Mouse (Mus musculus) limb, embryonic 14.5 days (tissue): ENCODE results near the gene Tpp1. TPM values are rescaled to one million over a fixed set of nuclear protein-coding genes. Genes with fewer than 3 reads are reported as not detected.

Experiments
- ATAC-seq: fragments of 200-750 bp; cut with Nextera tagmentation; 2 replicates; pipeline ENCODE4 v1.8.0; 2017; ENCODE audit warnings: low read depth, moderate number of reproducible peaks, moderate TSS enrichment; ENCODE audit not compliant: low FRiP score
- DNase-seq: peaks from one replicate; pipeline ENCODE4 v3.0.0-alpha.2; 2015; ENCODE audit warnings: low spot score
- H3K27ac ChIP-seq: fragments of 300-500 bp; sonication (generic); replicated peaks from 2 replicates; pipeline ENCODE4 v1.5.1; 2014; ENCODE audit warnings: low read depth, mild to moderate bottlenecking, low read length, moderate library complexity, mixed read lengths
- H3K27me3 ChIP-seq: fragments of 300-500 bp; sonication (generic); 2 replicates; pipeline ENCODE4 v1.6.1; 2014; ENCODE audit warnings: low read length, mixed read lengths; ENCODE audit not compliant: control insufficient read depth, insufficient read depth
- H3K36me3 ChIP-seq: fragments of 300-500 bp; sonication (generic); 2 replicates; pipeline ENCODE4 v1.6.1; 2014; ENCODE audit warnings: mild to moderate bottlenecking, low read length, moderate library complexity, mixed read lengths; ENCODE audit not compliant: control insufficient read depth, insufficient read depth
- H3K4me1 ChIP-seq: fragments of 300-500 bp; sonication (generic); 2 replicates; pipeline ENCODE4 v1.6.1; 2014; ENCODE audit warnings: antibody characterized with exemption, low read length, mixed read lengths; ENCODE audit not compliant: control insufficient read depth, insufficient read depth
- H3K4me2 ChIP-seq: fragments of 300-500 bp; sonication (generic); replicated peaks from 2 replicates; pipeline ENCODE4 v1.6.1; 2014; ENCODE audit warnings: low read depth, mild to moderate bottlenecking, low read length, moderate library complexity; ENCODE audit not compliant: severe bottlenecking
- H3K4me3 ChIP-seq: fragments of 300-500 bp; sonication (generic); replicated peaks from 2 replicates; pipeline ENCODE4 v1.5.1; 2014; ENCODE audit warnings: low read length
- H3K9ac ChIP-seq: fragments of 300-500 bp; sonication (generic); 2 replicates; pipeline ENCODE4 v1.6.1; 2014; ENCODE audit warnings: mild to moderate bottlenecking, low read depth, low read length, moderate library complexity; ENCODE audit not compliant: severe bottlenecking
- H3K9me3 ChIP-seq: fragments of 300-500 bp; sonication (generic); 2 replicates; pipeline ENCODE4 v1.6.1; 2016; ENCODE audit warnings: low read length; ENCODE audit not compliant: control insufficient read depth
- POLR2A ChIP-seq: fragments of 200-500 bp; IDR thresholded peaks from 2 replicates; pipeline ENCODE4 v1.8.0; 2012; ENCODE audit warnings: inconsistent platforms, mild to moderate bottlenecking, moderate library complexity, borderline replicate concordance; ENCODE audit not compliant: insufficient read depth, insufficient read length; ENCODE audit errors: extremely low read depth
- WGBS: fragments of 180-500 bp; shearing (Covaris S2); extraction: QIAGEN DNeasy Blood & Tissue Kit; methylation state at CpG from one replicate; pipeline ENCODE4 v1.1.7; 2014; 5-methylcytosine and 5-hydroxymethylcytosine counted together
- polyA plus RNA-seq, 2 experiments: library from polyadenylated mRNA; depleted of rRNA in 1 of 2; stranded (reverse) in 1 of 2; unstranded in 1 of 2; fragments of >200 nt; fragmentation: Nextera tagmentation in 1 of 2; extraction: Ambion mirVana in 1 of 2; gene quantifications; 2 replicates each; pipeline versions ENCODE4 v1.2.1 to v1.2.3; 2012 to 2014

Gene Tpp1
- polyA plus RNA-seq (2012; rRNA removed): 58.5 and 79.8 TPM in 2 replicates
- 64.8 and 64.9 TPM in 2 replicates for polyA plus RNA-seq (2014; fragmentation: Nextera tagmentation; extraction: Ambion mirVana)

GRCm38 (mm10) chr7:105751491-105752433, at the start of gene Tpp1:
TSS of gene Tpp1 (minus strand) at chr7:105752235.
- Histone ChIP-seq H3K9me3 (no peaks in the 10 kb centered on the region), H3K9ac (peak within 1 kb of the TSS; percentile 61), H3K36me3 (peaks cover 50% of the 10 kb centered on the region), H3K27me3 (no peaks in the 10 kb centered on the region), H3K4me3 (peak within 1 kb of the TSS; percentile 51), H3K4me1 (peaks cover 5% of the 10 kb centered on the region; the same call in 1 of the 2 replicates), H3K4me2 (peak within 1 kb of the TSS; percentile 66), H3K27ac (no peak within 1 kb of the TSS; the same call in 1 of the 2 replicates)
- peak; percentile 94 for DNase-seq
- 22% methylated on average over 20 of the region's 20 CpGs for WGBS
- TF ChIP-seq POLR2A: no peak
- ATAC-seq: peak; percentile 95

- DNase-seq: no peak
- Histone ChIP-seq H3K4me3 (no peak overlapping the region), H3K27me3 (no peaks in the 10 kb centered on the region), H3K9me3 (no peaks in the 10 kb centered on the region), H3K27ac (no peak overlapping the region), H3K36me3 (no peaks in the 10 kb centered on the region), H3K4me2 (no peak overlapping the region), H3K4me1 (no peaks in the 10 kb centered on the region), H3K9ac (no peak overlapping the region)
- ATAC-seq: no peak
- TF ChIP-seq POLR2A: no peak
- 83% methylated on average over 3 of the region's 3 CpGs for WGBS
Measured at GRCm38 (mm10) chr7:105796972-105797371, 44.9 kb upstream of the Tpp1 start.

GRCm38 (mm10) chr7:105795759-105796366, 43.8 kb upstream of the Tpp1 start:
- H3K9me3 ChIP-seq: no peaks in the 10 kb centered on the region
- H3K27me3 ChIP-seq: no peaks in the 10 kb centered on the region
- no peak for TF ChIP-seq POLR2A
- no peak overlapping the region for H3K27ac ChIP-seq
- DNase-seq: no peak
- H3K4me1 ChIP-seq: no peaks in the 10 kb centered on the region
- no peak overlapping the region for H3K4me3 ChIP-seq
- WGBS: 25% methylated on average over 7 of the region's 7 CpGs
- no peak overlapping the region for H3K4me2 ChIP-seq
- no peak for ATAC-seq
- no peak overlapping the region for H3K9ac ChIP-seq
- H3K36me3 ChIP-seq: no peaks in the 10 kb centered on the region

- Histone ChIP-seq H3K4me1 (no peaks in the 10 kb centered on the region), H3K36me3 (no peaks in the 10 kb centered on the region), H3K27ac (no peak overlapping the region), H3K9me3 (no peaks in the 10 kb centered on the region), H3K9ac (no peak overlapping the region), H3K4me2 (no peak overlapping the region), H3K27me3 (no peaks in the 10 kb centered on the region), H3K4me3 (no peak overlapping the region)
- no peak for TF ChIP-seq POLR2A
- 79% methylated on average over 7 of the region's 7 CpGs for WGBS
- no peak for DNase-seq
- no peak for ATAC-seq
Measured at GRCm38 (mm10) chr7:105793701-105794100, 41.7 kb upstream of the Tpp1 start.

GRCm38 (mm10) chr7:105791147-105791546, 39.1 kb upstream of the Tpp1 start:
- 73% methylated on average over 1 of the region's 1 CpGs for WGBS
- Histone ChIP-seq H3K4me3 (no peak overlapping the region), H3K4me2 (no peak overlapping the region), H3K36me3 (no peaks in the 10 kb centered on the region), H3K9me3 (no peaks in the 10 kb centered on the region), H3K4me1 (peaks cover 5% of the 10 kb centered on the region), H3K27ac (no peak overlapping the region), H3K9ac (no peak overlapping the region), H3K27me3 (no peaks in the 10 kb centered on the region)
- ATAC-seq: no peak
- no peak for DNase-seq
- no peak for TF ChIP-seq POLR2A
